Mouse (Mus musculus): ENCODE measurements around the gene Mdfi. TPM values are rescaled to one million over a fixed set of nuclear protein-coding genes. Genes with fewer than 3 reads are reported as not detected.

Gene Mdfi
- polyA plus RNA-seq, 2 experiments, result 1.7 to 5.2 TPM

DNA sequence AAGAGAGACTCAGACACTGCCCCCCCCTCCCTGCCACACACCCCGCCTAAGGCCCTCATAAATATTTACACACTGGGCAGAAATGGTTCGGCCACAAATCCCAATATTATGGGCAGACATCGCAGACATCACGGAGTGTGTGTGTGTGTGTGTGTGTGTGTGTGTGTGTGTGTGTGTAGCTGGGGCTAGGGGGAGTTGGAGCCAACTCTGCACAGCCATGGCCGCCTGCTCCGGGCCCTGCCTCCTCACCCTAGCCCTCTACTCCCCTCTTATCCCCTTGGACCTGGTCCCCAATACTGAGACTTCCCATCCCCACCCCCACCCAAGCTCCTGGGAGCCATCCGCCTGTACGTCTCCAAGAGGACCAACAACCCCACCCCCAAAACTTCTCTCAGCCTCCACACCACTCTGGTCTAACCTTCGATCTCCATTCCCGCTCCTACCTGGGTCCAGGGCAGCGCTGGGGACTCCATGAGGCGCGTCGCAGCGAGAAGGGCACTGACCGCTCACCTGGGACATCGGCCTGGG lies 1.9 kb downstream of the Mdfi start:
- 3% methylated on average over 17 of the region's 17 CpGs for WGBS (ENCODE audit: insufficient replicate concordance)

DNA sequence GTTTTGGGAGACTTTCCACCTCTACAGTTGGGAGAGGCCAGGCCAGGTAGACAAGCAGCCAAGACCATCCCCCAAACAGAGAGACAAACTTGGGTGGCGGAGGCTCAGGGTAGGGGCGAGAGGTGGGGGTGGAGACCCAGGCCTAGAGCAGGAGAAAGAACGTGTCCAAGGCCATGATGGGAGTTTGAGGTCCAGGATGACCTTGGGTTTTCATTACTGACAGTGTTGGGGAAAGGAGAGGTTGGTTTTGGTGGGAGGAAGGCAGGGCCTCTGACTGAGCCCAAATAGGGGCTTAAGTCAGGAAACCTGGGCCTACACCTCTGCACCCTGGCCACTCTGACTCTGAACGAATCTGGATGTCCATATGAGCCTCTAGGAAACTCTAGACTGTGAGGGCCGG lies 2.7 kb downstream of the Mdfi start:
- Histone ChIP-seq H3K9ac (replicated peaks) (no peak overlapping the region), H3K4me2 (ENCODE audit: low read depth) (no peak overlapping the region; the same call in 1 of the 2 replicates), H3K4me1 (replicated peaks; ENCODE audit: control insufficient read depth in 2 of 2, insufficient read depth in 2 of 2, low read length in 1 of 2) (no peaks in the 10 kb centered on the region), H3K27me3 (ENCODE audit: control insufficient read depth, insufficient read depth, low read length) (peaks cover 27% of the 10 kb centered on the region), H3K27ac (no peak overlapping the region), H3K4me3 (ENCODE audit: insufficient read depth in 1 of 2, low read depth in 2 of 2, low read length in 2 of 2) (no peak overlapping the region), H3K9me3 (ENCODE audit: control insufficient read depth, low read length) (no peaks in the 10 kb centered on the region), H3K36me3 (replicated peaks; ENCODE audit: control insufficient read depth, insufficient read depth, low read depth) (no peaks in the 10 kb centered on the region)
- no peak for ATAC-seq (ENCODE audit: insufficient read depth)
- TF ChIP-seq CTCF (IDR thresholded peaks at IDR 0.05; ENCODE audit: low read depth) (no peak), EP300 (IDR thresholded peaks at IDR 0.05; ENCODE audit: low read depth) (no peak)
- no peak for DNase-seq (ENCODE audit: low read depth in 3 of 3, low spot score in 3 of 3)
- 43% methylated on average over 5 of the region's 5 CpGs for whole genome bisulfite sequencing (ENCODE audit: insufficient replicate concordance)

More for the DNA sequence above, 1.9 kb downstream of the Mdfi start:
- Histone ChIP-seq H3K4me3 (ENCODE audit: insufficient read depth in 1 of 2, low read depth in 2 of 2, low read length in 2 of 2) (peak overlapping the region; percentile 34 to 51), H3K4me2 (ENCODE audit: low read depth) (peak overlapping the region; percentile 63), H3K9me3 (ENCODE audit: control insufficient read depth, low read length) (no peaks in the 10 kb centered on the region), H3K36me3 (replicated peaks; ENCODE audit: control insufficient read depth, insufficient read depth, low read depth) (no peaks in the 10 kb centered on the region), H3K27ac (no peak overlapping the region), H3K9ac (replicated peaks) (no peak overlapping the region), H3K4me1 (replicated peaks; ENCODE audit: control insufficient read depth in 2 of 2, insufficient read depth in 2 of 2, low read length in 1 of 2) (no peaks in the 10 kb centered on the region), H3K27me3 (ENCODE audit: control insufficient read depth, insufficient read depth, low read length) (peaks cover 27% of the 10 kb centered on the region)
- TF ChIP-seq EP300 (IDR thresholded peaks at IDR 0.05; ENCODE audit: low read depth) (no peak), CTCF (IDR thresholded peaks at IDR 0.05; ENCODE audit: low read depth) (no peak)
- ATAC-seq (ENCODE audit: insufficient read depth) (no peak), DNase-seq (ENCODE audit: low read depth in 3 of 3, low spot score in 3 of 3) (no peak)

DNA sequence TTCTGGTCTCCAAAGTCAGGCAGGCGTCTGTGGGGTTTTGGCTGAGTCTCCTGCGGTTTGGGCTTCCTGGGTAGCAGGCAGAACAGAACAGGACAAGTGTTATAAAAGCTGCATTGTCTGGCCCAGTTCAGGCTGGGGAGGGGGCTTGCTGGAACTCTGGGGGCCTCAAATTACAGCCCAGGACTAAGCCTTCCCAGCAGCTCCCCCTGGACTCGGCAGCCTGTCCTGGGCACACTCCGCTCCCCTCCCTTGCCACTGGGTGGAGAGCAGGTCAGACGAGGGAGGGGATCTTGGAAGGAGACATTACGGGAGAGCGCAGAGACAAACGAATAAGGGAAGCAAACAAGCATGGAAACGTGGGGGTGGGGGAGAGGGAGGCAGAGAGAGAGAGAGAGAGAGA lies 3.3 kb downstream of the Mdfi start:
- H3K9ac ChIP-seq (replicated peaks), result no peak overlapping the region
- DNase-seq (ENCODE audit: low read depth in 3 of 3, low spot score in 3 of 3) (no peak), ATAC-seq (ENCODE audit: insufficient read depth) (no peak)
- H3K4me3 ChIP-seq (ENCODE audit: insufficient read depth in 1 of 2, low read depth in 2 of 2, low read length in 2 of 2), result no peak overlapping the region
- no peak overlapping the region for H3K4me2 ChIP-seq (ENCODE audit: low read depth)
- H3K9me3 ChIP-seq (ENCODE audit: control insufficient read depth, low read length), result no peaks in the 10 kb centered on the region
- 28% methylated on average over 9 of the region's 9 CpGs for WGBS (ENCODE audit: insufficient replicate concordance)
- no peaks in the 10 kb centered on the region for H3K36me3 ChIP-seq (replicated peaks; ENCODE audit: control insufficient read depth, insufficient read depth, low read depth)
- peaks cover 27% of the 10 kb centered on the region for H3K27me3 ChIP-seq (ENCODE audit: control insufficient read depth, insufficient read depth, low read length)
- TF ChIP-seq CTCF (IDR thresholded peaks at IDR 0.05; ENCODE audit: low read depth), result no peak
- no peak for TF ChIP-seq EP300 (IDR thresholded peaks at IDR 0.05; ENCODE audit: low read depth)
- no peak overlapping the region for H3K27ac ChIP-seq
- H3K4me1 ChIP-seq (replicated peaks; ENCODE audit: control insufficient read depth in 2 of 2, insufficient read depth in 2 of 2, low read length in 1 of 2), result no peaks in the 10 kb centered on the region

DNA sequence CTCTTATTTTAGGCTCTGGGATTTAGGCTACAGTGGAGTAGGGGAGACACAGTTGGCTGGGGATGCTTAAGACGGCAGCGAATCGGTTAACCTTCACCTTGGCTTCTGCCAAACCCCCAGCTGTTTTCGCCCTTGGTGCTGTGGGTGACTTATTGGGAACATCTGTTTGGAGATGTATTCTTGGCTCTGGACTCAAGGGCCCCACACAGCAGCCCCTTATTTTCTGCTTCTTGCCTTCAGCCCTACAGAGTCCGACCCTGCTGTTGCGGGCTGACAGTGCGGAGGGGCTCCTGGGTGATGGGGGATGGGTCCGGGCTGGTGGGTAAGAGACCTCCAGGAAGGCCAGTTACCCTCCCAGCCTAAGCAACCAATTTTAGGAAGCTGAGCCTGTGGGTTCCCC lies 13.2 kb downstream of the Mdfi start:
- Histone ChIP-seq H3K27me3 (ENCODE audit: control insufficient read depth, insufficient read depth, low read length) (no peaks in the 10 kb centered on the region), H3K9ac (replicated peaks) (no peak overlapping the region), H3K4me2 (ENCODE audit: low read depth) (no peak overlapping the region), H3K9me3 (ENCODE audit: control insufficient read depth, low read length) (no peaks in the 10 kb centered on the region), H3K4me1 (replicated peaks; ENCODE audit: control insufficient read depth in 2 of 2, insufficient read depth in 2 of 2, low read length in 1 of 2) (no peaks in the 10 kb centered on the region), H3K36me3 (replicated peaks; ENCODE audit: control insufficient read depth, insufficient read depth, low read depth) (no peaks in the 10 kb centered on the region), H3K4me3 (ENCODE audit: insufficient read depth in 1 of 2, low read depth in 2 of 2, low read length in 2 of 2) (no peak overlapping the region), H3K27ac (no peak overlapping the region)
- TF ChIP-seq CTCF (IDR thresholded peaks at IDR 0.05; ENCODE audit: low read depth), result no peak
- no peak for TF ChIP-seq EP300 (IDR thresholded peaks at IDR 0.05; ENCODE audit: low read depth)
- DNase-seq (ENCODE audit: low read depth in 3 of 3, low spot score in 3 of 3) (no peak), ATAC-seq (ENCODE audit: insufficient read depth) (no peak)
- WGBS (ENCODE audit: insufficient replicate concordance), result 74% methylated on average over 8 of the region's 8 CpGs

DNA sequence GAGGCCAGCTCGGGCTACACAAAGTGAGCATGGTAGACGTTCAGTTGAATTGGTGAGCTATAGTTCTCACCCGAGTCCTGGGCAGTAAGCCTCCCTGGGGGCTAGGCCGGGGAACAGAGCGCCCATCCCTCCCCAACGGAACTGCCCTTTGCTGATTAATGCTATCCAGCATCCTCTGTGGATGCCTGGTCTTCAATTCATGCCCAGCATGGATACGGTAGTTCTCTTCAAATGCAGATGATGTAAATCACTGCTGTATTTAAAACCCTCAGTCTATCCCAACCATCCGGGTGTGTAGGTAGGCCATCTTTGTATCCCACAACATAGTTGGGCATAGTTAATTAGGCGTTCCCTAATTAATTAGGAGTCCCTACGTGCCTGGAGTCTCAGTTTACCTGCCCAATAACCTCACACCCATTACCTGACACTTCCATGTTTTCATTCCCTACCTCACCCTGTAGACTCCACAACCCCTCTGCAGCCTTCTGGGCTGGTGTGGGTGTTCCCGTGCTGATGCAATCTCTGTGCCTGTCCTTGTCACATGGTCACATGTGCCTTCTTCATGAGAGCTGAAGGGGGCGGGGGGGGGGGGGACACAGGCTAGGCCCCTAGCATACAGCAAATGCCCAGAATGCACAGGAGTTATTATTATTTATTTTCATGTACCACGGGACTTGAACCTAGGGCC lies 16.3 kb downstream of the Mdfi start:
- TF ChIP-seq CTCF (IDR thresholded peaks at IDR 0.05; ENCODE audit: low read depth) (no peak), EP300 (IDR thresholded peaks at IDR 0.05; ENCODE audit: low read depth) (no peak)
- H3K9ac ChIP-seq (replicated peaks), result no peak overlapping the region
- no peaks in the 10 kb centered on the region for H3K9me3 ChIP-seq (ENCODE audit: control insufficient read depth, low read length)
- ATAC-seq (ENCODE audit: insufficient read depth), result no peak
- H3K4me1 ChIP-seq (replicated peaks; ENCODE audit: control insufficient read depth in 2 of 2, insufficient read depth in 2 of 2, low read length in 1 of 2), result no peaks in the 10 kb centered on the region
- no peak overlapping the region for H3K4me3 ChIP-seq (ENCODE audit: insufficient read depth in 1 of 2, low read depth in 2 of 2, low read length in 2 of 2)
- no peaks in the 10 kb centered on the region for H3K27me3 ChIP-seq (ENCODE audit: control insufficient read depth, insufficient read depth, low read length)
- no peaks in the 10 kb centered on the region for H3K36me3 ChIP-seq (replicated peaks; ENCODE audit: control insufficient read depth, insufficient read depth, low read depth)
- no peak overlapping the region for H3K27ac ChIP-seq
- no peak for DNase-seq (ENCODE audit: low read depth in 3 of 3, low spot score in 3 of 3)
- no peak overlapping the region for H3K4me2 ChIP-seq (ENCODE audit: low read depth)
- 74% methylated on average over 13 of the region's 13 CpGs for WGBS (ENCODE audit: insufficient replicate concordance)
